Mouse (Mus musculus): ENCODE data around the gene Peg10.

Peg10 gene

DNA sequence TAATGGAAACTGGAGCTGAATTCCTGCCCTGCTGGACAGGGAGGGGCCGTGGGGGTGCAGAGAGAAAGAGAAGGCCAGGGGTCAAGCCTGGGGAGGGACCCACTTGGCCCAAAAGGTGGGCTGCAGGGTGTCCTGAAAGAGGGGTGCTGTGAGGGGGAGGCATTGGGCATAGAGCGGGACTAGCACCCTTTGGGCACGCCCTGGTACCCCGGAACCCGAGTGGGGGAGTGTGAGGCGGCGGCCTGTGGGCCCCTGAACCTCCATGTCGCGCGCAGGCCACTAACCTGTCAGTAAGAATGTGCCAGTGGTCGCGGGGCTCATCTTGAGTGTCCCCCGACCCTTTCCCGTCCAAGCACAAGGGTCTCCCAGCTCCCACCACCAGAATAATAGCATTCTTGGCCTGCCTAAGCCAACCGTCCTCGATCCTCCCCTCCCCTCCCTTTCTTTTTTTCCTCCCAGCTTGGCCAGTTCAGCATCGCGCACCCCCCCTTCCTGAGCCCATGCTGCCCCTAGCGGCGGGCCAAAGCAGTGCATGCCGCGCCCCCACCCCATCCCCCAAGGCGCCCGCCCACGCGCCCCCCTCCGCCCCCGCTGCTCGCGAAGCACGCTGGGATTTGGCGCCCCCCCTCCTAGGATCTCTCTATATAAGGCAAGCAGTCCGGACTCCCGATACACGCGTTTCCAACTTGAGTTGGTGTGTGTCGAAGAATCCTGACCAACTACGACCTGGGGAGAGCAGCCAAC is at the start of gene Peg10, which contains the start of gene Sgce:
Peg10 (plus strand) TSS at position 611 of the 744 bp plus-strand sequence.
Sgce (minus strand) TSS at position 512 of the 744 bp plus-strand sequence.
- DNase-seq = peak; percentile 82

DNA sequence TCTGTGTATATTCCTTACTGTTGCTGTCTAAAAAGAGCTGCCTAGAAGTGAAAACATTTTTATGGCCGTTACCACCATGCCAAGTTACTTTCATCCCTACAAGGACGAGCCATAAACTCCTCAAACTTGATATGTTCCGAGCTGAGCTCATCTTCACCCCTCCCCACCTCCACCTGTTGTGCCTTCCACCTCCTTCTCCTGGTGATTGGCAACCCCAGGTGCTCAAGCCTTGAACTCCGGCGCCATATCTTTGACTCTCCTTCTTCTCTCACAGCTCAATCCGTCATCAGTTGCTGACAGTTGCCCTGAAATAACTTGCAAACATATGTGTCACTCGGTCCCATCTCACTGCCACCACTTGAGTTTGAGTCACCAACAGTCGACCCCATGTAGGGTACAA is 45.5 kb upstream of the Peg10 start:
- no peak for DNase-seq

DNA sequence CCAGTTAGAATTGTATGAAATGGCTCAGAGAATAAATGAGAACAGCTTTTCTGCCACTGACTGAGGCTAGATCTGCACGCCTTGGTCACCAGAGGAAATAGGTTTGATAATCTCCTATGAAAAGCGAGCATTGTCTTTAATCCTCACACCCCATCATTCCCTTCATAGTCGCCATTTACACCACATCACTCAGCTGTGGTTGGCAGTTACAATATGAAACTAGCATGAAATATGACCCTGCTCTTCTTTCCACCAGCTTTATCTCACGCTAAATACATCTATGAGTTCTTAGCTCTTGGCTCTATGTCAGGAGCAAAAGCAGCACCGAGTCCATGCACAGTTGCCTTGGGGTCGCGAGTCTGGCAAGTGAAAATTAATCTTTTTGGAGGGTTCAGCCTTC is 43.2 kb upstream of the Peg10 start:
- DNase-seq = no peak

DNA sequence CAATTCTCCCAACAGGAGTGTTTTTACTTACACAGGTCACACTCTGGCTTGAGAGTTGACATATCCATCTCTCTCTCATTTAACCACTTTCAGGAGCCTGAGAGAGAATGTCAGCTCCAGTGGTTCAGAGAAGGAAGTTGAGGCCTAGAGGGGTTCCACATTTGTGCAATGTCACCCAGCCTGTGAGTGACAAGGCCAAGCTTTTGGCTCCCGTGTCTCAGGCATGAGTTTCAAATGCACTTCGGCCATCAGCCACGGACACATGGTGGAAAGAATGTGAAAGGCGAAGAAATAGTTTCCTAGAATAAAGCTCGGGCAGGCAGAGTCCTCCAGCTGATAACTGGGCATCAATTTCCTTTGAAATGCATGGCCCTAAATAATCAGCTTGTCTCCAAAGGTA is 40.7 kb upstream of the Peg10 start:
- no peak for DNase-seq

DNA sequence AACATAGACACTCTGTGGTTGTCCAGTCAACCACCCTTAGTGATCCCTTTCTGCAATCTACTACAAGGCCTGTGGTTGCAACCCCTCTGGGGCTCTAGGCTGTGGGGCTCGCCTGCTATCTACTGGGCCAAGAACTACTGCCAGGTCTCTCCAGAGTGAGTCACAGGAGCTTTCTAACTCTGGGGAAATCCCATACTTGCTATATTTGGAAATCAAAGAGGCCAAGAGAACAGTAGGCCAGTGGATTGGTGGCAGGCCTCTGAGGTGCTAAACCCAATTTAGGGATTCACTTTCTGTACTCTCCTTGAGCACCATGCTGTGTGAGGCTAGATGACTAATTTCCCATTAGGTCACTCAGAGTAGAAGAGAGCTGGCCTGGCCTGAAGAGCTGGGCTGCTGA is 38.1 kb upstream of the Peg10 start:
- DNase-seq = peak; percentile 4

DNA sequence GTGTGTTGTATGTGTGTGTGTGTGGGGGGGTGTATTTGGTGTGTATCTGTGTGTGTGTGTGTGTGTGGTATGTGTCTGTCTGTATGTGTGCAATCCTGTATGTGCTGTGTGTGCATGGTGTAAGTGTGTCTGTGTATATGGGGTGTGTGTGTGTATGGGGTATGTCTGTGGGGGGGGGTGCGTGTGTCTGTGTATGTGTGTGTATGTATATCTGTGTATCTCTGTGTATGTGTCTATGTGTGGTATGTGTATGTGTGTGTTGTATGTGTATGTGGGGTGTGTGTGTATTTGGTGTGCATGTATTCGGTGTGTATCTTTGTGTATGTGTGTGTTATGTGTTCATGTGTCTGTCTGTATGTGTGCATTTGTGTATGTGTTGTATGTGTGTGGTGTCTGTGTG is 30.9 kb upstream of the Peg10 start:
- no peak for DNase-seq

DNA sequence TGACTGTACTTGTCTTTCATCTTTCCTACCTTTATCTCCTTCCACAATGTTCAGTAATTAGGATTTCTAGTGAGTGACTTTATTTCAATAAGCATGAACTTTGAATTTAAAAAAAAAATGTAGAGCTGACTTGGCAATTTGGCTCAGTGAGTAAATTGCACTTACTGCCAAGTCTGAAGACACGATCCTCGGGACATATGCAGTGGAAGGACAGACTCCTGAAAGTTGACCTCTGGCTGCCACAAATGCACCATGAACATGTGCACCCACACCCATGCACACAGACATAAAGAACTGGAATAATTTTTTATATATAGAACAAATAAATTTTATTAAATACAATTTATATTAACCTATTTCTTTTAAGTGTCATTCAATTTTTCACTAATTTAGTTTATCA is 29.8 kb upstream of the Peg10 start:
- DNase-seq = no peak

DNA sequence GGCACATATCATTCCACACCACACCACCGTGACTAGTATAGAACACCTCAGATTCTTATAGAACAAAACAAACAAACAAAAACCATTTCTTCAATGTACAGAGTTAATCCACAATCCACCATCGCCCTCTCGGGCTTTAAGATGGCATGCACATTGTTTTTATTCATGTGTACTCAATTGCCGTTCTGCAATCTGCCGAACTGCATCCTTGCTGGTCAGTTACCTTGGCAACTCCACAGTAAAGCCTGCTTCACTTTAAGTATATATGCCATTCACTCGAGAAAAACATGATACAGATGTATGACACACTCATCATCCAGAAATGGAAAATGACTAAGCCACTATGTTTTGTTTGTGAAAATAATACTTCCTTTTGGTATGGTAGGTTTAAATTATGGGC is 25.0 kb upstream of the Peg10 start:
- DNase-seq = no peak

DNA sequence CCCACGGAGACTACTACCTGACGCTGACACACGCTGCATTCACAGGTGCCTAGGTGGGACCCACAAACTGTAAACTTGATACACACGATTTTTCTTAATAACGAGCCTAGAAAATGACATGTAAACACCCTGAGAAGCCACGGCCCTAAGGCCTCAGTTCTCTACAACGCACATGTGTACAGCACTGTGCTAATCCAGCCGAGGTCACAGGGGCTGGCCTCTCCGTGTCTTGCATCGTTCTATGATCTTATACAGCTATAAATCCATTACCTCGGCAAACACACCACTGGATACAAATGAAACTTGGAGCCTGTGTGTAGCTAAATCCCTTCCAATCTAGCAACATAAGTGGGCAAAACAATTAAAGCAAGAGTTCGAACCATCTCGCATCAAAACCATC is 24.4 kb upstream of the Peg10 start:
- no peak for DNase-seq

DNA sequence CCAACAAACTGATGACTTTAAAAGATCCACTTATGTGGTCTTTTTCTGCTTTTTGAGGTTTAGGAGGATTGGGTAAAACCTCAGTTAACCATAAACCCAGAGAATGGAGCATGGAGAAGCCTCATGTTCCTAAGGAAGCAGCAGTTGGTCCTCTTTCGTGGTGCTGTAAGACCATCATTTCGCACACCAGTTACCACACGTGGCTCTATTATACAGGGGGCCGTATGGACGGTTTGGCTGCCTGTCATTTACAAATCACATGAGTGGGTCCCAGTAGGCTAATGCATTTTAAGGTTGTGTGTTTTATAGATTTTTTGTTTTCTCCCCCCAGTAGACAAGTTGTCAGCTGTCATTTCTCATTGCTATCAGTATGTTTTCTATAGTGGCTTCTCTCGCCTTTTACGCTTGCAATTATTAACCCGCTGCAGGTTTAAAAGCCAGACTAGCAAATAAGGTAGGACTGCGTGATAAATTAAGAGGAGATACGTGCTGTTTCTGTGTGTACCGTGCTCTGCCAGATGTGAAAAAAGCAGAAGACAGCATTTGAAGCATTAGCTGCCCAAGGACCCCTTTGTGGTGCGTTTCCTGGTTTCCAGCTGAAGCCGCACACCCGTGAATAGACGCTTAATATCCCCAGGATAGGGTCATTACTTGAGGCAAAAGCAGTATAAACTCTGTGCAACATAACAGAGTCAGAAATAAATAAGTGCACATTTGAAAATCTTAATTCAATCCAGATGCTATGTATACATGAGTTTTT is 22.9 kb upstream of the Peg10 start:
- DNase-seq = no peak

DNA sequence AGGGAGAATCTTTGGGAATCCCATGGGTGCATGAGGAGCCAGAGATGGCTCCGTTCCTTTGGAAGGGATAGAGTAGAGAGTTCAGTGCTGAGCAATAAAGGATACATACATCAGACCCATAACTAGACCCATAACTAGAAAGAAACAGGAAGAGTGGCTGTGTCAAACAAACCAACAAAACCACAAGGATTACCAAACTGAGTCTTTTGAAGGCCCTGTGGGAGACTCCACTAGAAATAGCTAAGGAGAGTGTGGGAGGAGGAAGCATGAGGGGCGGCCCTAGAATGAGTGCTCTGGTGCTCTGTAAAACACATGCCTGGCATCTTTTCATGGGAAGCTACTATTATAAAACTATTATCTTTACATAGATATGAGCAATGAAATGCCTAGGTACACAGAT is 18.8 kb upstream of the Peg10 start:
- no peak for DNase-seq

DNA sequence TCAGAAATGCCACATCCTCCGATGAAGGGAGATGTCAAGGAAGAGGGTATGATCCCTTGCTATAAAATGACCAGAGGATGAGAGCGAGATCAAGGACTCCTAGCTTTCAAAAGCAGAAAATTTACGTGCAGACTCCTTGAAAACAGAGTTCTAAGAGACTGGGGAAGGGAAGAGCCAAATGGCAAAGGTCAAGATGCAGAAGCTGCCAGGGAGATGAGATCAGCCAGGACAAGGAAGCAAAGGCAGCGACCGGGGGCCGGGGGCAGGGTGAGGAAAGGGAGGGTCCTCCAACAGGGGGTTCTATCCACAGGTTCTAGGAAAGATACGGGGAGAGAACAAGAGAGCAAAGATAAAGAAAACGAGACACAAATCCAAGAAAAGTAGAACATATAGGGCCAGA is 15.4 kb upstream of the Peg10 start:
- no peak for DNase-seq

DNA sequence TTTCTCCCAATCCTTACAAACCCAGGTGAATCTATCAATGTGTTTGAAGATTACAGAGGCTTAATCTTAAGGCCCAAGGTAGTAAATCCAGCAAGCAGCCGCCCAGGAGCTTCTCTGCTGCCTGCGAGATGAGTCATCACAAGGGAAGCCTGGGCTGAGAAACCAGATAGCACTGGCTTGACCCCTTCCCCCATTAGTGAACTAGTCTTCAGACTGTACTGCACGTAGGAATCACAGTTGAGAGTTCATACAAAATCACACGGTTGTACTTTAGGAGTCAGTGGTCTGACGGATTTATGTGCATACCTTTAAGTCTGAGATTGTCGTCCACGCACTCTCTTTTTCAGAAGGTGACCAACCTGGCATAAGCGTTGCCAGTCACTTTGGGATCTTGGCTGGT is 13.9 kb upstream of the Peg10 start:
- no peak for DNase-seq

DNA sequence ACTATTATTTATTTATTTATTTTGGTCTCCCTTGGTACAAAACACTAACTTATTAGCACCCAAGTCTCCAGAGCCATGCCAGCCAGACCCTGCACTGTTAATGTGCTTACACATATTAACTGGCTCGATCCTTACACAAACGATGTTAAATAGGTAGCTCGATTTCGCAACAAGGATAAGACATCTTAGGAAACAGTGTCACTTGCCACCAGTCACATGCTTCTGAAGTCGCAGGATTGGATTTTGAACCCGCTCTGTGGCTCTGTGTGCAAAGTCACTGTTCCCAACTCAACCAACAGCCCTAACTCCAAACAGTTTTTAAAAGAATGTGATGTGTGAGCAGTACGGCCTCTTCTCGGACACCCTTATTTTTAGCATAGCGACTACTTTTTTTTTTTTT is 10.7 kb upstream of the Peg10 start:
- no peak for DNase-seq

DNA sequence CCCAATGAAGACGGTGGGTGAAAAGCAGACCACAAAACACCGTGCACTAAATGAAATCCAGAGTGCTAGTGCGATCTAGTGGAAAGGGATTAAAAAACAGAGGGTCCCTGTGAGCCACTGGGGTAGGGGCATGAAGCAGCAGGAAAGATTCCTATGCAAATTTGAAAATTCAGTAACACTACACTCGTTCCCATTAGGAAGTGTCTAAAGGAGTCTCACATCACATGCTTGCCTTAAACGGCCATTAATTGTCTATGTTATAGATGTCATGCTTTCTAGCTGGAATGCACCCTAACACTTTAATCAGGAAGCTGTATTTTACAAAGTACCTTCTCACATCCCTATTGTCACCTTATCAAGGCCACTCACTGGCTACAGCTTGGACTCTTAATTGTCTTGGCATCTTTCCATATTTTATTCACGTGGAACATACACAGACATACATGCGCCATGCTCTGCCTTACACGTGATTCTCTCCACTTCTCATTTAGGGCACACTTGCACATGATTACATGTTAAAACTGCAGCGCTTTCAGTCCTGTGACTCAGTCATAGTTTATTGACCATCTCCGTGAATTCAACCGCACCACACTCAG is 9.0 kb upstream of the Peg10 start:
- no peak for DNase-seq

DNA sequence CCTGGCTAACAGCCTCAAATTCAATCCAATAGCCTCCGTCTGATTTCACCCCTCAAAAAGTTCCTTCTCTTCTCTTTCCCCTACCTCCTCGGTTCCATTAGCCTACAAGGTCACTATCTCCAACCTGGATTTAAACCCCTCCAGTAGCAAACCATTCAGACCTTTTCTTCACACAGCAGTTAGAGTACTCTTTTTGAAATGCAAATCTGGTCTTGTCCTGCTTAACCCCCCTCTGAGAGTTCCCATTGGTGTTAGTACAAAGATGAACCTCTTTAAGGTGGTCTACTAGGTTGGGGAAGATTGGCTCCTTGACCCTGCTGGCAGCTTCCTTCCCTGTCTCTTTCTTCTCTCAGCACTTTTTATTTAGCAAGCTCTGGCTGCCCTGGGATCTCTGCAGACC is 8.4 kb upstream of the Peg10 start:
- no peak for DNase-seq

DNA sequence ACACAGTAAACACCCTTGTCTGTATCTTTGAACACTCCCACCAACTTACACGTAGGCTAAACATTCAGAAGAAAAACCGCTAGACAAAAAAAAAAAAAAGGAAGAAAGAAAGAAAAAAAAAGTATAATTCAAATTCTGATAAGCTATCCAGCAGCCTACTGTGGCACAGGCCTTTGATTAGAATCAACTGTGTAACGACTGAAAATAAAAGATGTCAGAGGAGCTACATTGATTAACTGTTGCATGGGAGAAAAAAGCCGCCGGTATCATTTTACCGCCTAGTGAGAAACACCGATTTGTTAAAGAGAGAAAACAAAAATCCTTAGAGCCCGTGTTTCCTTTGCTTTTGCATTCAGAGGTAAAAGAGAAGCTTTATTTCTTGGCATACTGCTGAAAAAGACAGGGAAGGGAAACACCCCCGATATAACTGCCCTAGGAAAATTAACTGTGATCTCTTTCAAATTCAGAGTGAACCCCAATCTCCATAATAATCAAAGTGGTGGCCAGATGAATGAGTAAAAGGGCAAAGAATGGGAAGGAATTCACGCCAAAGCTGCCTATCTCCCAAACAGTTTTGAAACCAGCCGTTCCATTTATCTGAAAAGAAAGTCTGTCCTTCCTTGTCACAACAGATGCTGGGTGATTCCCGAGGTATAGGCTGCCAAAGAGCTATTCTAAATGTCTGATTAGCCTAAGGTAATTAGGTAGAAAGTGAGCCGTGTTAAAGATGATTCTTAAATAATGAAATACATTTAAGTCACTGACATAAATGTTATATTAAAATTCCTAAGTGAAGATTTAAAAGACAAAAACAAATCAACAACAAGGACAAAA is 7.4 kb upstream of the Peg10 start:
- no peak for DNase-seq

DNA sequence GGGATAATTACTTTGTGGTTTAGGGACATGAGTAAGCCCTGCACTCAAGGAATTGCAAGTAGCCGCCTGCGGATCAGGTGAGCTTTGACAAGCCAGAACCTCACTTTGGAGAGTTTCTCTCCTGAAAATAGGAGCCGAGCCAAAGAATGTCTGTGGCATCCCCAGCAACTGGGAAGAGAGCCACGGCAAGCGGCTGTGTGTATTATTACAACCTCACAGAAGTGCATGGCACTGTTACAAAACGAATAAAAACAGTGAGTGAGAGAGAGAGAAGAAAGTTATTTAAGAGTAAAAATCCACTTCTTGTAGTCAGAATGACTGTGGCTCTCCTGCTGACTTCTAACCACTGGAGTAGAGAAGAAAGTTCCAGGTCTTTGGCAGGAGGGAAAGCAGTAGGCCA is 6.6 kb upstream of the Peg10 start:
- peak; percentile 29 for DNase-seq

DNA sequence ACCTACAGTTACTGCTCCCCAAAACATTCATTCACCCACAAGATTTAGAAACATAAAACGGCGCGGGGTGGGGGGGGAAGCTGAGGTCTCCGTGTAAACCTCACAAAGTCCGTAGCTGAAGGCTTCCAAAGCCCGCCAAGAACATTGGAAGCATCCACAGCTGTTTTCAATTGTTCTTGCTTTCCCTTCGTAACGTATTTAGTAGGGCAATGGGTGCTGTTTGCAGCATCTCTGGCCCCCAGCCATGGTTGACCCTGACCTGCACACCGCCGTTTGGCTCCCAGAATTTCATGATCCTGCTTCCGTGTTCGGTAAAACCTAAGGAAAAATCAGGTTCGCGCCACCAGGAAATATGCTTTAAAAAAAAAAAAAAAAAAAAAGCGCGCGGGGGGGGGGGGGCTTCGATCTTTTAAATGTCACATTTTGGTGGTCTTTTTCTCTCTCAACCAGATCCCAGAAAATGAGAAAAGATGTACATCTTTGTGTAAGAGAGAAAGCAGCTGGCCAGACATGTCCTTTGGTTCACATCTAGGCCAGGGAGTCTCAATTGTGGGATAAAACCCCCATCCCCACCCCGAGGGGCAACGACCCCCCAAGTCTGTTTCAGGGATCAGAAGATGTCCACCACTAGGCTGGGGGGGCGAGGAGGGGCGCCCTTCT is 940 bp upstream of the Peg10 start:
- DNase-seq = peak; percentile 39

DNA sequence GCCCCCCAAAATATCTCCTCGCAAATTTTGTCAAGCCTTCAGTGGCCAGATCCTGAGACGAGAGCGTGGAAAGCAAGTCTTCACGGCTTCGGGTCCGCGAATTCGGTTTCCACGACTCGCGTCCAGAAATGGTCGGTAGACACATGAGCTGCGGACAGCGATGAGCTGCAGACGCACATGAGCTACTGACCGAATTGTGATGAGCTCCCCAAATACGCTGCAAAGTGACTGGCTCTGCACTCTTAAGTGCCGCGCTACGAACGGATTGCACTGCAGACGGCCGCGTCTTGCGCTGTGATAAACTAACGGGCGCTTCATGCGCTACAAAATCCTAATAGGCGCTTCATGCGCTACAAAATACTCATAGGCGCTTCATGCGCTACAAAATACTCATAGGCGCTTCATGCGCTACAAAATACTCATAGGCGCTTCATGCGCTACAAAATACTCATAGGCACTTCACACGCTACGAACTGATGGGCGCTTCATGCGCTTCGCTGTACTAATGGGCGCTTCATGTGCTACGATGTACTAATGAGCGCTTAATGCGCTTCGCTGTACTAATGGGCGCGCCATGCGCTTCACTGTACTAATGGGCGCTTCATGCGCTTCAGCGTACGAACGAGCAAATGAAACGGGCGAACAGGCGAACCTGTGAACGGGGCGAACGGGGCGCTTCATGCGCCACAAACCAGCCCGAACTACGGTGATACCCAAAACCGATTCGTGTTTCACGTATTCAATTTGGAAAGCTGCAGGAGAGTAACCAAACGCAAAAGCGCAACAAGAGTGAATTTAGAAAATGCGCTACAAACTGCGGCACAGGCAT is 785 bp downstream of the Peg10 start:
- peak; percentile 65 for DNase-seq

DNA sequence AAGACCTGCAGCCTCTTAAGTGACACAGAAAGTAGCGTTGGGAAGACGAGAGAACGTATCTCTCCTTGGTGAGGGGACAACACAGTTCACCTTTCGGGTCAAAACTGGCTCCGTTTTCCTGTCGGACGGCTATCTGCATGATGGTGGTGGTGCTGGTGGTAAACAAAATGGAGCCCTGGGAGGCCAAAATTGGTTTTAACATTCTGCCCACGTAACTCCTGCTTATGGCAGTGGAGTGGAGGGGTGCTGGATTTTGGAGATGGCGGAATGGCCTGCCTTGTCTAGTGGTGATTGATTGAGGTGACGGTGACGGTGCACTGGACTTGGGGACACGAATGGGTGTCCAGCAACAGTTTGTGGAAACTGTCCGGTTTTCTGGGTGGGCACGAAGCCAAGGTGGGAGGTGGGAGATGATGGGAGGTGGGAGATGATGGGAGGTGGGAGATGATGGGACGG is 1.4 kb downstream of the Peg10 start:
- DNase-seq = no peak

DNA sequence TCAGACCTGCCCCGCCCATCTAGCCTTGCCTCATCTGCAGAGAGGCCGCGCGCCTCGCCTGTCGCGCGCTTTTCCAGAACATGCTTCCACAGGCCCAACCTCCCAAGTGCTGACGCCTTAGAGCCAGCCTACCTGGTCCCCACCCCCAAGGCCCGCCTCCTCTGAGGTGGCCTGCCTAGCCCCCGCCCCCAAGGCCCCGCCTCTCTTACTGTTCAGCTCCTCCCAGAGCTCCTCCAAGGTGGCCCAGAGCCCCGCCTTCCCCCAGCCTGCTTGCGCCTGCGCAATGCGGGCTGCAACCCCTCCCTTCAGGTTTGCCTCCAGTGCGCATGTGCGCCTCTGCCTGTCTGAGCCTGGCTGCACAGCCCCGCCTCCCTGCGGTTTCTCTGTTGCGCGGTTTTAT is 2.0 kb downstream of the Peg10 start:
- DNase-seq = peak; percentile 98
